Mouse (Mus musculus): ENCODE data around the gene Mmp21.

Gene Mmp21

DNA sequence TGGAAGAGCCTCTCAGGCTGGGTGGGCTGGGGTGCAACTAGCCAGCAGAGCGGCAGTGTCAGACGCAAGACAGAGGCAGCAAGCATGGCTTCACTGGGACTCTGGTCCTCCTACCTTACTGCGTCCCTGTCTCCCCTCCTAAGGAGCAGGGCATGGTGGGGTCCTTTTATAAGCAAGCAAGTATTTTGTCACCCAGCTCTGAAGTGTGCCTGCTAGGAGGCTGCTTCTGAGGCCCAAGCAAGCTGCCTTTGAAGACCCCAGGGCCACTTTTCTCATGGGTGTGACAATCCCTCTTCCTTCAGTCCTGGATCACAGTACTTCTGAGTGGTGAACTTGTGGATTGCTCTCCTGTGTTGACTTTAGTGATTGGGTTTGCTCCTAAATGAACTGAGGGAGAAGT is at the start of gene Mmp21:
Gene Mmp21 (minus strand): TSS at position 101 of the 400 bp plus-strand sequence.
- no peak for TF ChIP-seq GATA4 (IDR thresholded peaks at IDR 0.05; ENCODE audit: insufficient replicate concordance, low read length)

DNA sequence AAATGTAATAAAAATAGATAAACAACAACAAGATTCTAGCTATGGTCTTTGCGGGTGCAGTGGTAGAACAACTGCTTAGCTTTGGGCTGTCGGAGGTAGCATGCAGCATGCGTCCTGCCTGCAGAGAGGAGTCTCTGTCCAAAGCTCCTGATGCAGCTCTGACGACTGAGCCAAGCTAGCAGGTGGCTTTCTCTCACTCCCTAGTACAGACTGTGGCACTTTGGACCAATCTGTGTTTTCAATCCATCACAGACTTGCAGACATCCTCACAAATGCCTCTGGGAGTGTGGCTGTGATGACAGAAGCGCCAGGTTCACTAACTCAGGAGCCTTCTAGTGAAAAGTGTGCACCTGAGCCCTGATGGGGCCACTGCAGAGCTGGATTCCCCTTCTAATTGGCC is 49.5 kb upstream of the Mmp21 start:
- no peak for TF ChIP-seq GATA4 (IDR thresholded peaks at IDR 0.05; ENCODE audit: insufficient replicate concordance, low read length)

DNA sequence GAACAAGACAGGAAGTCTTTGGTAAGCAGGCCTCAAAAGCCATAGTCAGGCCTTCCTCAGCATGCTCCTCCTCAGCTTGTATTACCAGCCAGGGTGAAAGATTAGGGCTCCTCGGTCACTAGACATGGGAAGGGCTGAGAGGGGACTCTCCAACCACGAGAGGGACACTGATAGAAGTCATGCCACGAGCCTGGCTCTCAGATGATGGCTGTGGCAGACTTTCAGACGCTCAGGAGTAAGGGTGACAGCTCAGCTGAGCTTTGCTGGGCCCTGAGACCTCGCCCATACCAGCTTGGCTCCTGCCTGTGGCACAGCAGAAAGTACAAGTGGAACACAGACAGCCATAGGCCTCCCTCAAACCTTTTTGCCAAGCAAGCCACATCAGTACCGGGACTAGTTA is 47.2 kb upstream of the Mmp21 start:
- no peak for TF ChIP-seq GATA4 (IDR thresholded peaks at IDR 0.05; ENCODE audit: insufficient replicate concordance, low read length)

DNA sequence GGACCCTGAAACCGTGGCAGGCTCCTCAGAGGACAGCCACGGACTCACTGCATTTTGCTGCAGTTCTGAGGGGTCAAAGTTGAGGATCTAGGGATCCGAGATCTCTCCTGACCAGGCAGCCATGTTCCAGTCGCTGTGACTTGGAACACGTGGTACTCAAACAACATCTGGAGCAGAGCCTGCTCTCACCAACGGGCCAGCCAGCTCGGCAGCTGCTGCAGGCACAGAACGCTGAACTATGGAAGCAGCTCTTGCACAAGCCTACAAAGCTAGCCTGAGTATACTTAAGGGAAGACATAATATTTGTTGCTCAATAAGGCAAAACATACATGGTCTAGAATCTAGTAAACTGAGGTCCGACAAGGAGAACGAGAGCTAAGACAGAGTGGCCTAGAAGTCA is 45.7 kb upstream of the Mmp21 start:
- TF ChIP-seq GATA4 (IDR thresholded peaks at IDR 0.05; ENCODE audit: insufficient replicate concordance, low read length): no peak

GRCm38 (mm10) chr7:133724844-133725243 is 45.0 kb upstream of the Mmp21 start:
- TF ChIP-seq GATA4 (IDR thresholded peaks at IDR 0.05; ENCODE audit: insufficient replicate concordance, low read length): no peak

DNA sequence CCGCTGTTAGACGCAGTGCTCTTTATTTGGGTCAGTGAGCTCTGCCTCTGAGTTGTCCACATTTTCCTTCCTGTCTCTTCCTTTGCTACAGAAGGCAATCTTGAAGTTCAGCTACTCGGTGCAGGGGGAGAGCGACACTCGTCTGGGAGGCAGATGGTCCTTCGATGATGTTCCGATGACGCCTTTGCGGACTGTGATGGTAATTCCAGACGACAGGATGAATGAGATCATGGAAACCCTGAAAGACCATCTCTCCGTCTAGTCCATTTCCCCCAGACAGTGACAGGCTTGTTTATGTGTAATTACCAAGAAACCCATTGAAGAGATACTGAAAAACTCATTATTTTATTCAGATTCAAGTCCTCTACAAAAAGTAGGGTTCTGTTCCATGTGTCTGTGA is 40.8 kb upstream of the Mmp21 start:
- no peak for TF ChIP-seq GATA4 (IDR thresholded peaks at IDR 0.05; ENCODE audit: insufficient replicate concordance, low read length)

DNA sequence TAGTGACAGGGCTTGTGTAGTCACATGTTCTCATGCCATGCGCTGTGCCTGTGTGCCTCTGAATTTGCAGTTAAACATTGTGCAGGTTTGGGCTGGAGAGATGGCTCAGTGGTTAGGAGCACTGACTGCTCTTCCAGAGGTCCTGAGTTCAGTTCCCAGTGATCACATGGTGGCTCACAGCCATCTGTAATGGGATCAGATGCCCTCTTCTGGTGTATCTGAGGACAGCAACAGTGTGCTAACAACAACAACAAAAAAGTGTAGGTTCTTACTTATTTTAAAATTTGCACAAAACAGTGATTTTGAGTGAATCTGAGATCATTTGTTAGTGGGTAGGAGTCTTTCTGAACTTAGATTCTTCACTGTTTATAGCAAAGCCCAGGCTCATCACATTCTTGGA is 38.7 kb upstream of the Mmp21 start:
- TF ChIP-seq GATA4 (IDR thresholded peaks at IDR 0.05; ENCODE audit: insufficient replicate concordance, low read length): no peak

DNA sequence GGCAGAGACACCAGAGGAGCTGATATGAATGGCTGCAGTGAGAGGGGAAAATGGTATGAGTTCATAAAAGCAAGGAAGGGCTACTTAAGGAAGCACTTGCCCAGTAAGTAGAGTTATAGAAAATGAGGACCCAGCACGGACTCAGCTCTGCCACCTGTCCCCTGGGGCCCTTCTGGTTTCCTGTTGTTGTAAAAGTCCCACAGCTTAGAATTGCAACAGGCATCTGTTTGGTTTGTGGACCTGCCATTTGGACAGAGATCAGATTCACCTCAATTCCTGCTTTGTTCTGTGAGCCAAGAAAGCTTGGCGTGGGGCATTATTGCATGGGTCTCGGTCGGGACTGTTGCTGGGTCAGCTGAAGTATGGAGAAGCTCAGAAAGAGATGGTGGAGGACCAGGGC is 35.5 kb upstream of the Mmp21 start:
- no peak for TF ChIP-seq GATA4 (IDR thresholded peaks at IDR 0.05; ENCODE audit: insufficient replicate concordance, low read length)

DNA sequence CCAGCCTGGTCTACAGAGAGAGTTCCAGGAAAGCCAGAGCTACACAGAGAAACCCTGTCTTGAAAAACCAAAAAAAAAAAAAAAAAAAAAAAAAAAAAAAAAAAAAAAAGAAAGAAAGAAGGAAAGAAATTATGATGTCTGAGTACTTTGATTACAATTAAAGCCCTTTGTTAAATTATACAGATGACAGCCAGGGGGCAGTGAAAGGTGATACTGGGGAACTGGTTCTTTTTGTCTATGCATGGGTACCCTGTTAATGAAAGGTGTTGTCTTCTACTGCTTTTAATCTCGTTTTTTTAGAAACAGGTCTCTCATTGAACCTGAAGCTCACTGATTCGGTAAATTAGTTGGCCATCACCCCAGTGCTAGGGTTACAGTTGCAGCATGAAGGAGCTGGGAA is 27.4 kb upstream of the Mmp21 start:
- no peak for TF ChIP-seq GATA4 (IDR thresholded peaks at IDR 0.05; ENCODE audit: insufficient replicate concordance, low read length)

DNA sequence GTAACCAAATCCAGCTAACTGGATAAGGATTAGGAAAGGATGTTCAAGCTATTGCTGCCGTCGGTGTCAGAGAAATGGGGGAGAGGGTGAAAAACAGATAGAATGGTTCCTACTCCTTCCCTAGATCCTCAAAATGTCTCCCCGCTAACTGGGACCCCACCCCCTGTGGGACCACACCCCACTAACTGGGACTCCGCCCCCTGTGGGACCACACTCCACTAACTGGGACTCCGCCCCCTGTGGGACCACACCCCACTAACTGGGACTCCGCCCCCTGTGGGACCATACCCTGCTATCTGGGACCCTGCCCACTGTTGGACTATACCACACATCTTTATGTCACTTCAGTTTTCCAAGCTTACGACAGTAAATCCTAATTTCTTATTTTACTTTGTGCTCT is 24.0 kb upstream of the Mmp21 start:
- no peak for TF ChIP-seq GATA4 (IDR thresholded peaks at IDR 0.05; ENCODE audit: insufficient replicate concordance, low read length)

DNA sequence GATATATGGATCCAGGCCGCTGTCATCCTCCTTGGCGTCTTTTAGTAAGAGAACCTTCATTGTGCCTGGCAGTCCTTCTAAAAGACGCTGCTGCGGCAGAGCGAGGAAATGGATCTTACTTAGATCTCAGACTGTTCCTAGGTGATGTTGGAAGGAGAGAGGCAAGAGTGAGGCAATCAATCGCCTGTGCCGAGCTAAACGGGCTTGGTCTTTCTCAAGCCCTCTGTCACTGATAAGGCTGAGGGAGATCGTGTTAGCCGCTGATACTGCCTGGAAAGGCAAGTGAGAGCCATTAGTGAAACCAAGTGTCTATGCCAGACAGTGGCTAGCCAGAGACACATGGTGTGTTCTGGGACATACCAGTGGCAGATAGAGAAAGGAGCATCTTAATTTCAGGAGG is 22.5 kb upstream of the Mmp21 start:
- TF ChIP-seq GATA4 (IDR thresholded peaks at IDR 0.05; ENCODE audit: insufficient replicate concordance, low read length): no peak

DNA sequence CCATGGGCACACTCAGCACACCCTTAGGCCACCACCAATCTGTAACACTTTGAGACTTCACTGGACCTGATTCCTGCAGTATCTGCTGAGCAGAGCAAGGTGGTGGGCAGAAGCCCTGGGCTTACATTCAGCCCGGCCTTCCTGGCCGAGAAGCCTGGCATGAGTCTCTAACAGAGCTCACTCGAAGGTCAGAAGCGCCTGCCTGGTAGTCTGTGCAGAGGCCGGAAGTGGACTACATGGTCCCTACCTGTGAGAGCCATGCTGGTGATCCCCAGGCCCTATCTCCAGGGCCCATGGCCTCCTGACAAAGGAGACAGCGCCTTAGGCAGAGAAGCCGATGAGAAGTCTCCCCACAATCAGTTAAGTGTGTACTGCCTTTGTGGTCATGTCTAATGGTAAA is 21.5 kb upstream of the Mmp21 start:
- no peak for TF ChIP-seq GATA4 (IDR thresholded peaks at IDR 0.05; ENCODE audit: insufficient replicate concordance, low read length)

DNA sequence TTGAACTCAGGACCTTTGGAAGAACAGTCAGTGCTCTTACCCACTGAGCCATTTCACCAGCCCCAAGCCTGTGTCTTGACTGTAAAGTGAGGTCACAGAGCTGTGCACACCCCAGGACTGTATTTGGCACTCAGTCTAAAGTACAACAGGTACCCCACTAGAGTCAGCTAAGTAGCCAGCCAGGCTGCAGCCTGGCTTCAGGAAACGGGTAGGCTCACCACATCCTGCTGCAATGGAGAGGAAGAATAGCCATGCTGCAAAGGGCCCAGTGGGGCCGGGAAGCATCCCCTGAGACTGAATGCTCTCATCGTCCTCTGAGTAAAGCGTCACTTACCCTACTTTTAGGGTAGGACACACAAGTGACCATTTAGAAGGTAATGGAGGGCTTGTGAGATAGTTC is 20.0 kb upstream of the Mmp21 start:
- no peak for TF ChIP-seq GATA4 (IDR thresholded peaks at IDR 0.05; ENCODE audit: insufficient replicate concordance, low read length)

GRCm38 (mm10) chr7:133698021-133698709 is 18.3 kb upstream of the Mmp21 start:
- TF ChIP-seq GATA4 (IDR thresholded peaks at IDR 0.05; ENCODE audit: insufficient replicate concordance, low read length): no peak

DNA sequence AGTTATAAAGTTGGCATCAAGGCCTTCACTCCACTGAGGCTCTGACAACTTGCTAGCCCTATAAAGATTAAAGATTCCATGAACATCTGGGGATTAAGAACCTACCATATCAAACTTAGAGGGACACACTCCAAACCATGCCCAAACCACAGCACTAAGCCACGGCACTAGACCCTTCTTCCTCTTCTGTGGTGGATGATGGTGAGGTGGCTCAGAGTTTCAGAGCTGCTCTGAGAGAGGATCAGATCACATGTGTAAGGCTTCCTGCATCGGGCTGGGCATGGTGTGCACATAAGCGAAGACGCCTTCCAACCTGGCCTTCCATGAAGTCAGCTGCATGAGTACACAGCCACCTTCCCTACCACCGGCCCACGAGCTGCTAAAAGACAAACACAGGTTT is 4.8 kb upstream of the Mmp21 start:
- no peak for TF ChIP-seq GATA4 (IDR thresholded peaks at IDR 0.05; ENCODE audit: insufficient replicate concordance, low read length)

GRCm38 (mm10) chr7:133684110-133684509 is 4.2 kb upstream of the Mmp21 start:
- TF ChIP-seq GATA4 (IDR thresholded peaks at IDR 0.05; ENCODE audit: insufficient replicate concordance, low read length): no peak

DNA sequence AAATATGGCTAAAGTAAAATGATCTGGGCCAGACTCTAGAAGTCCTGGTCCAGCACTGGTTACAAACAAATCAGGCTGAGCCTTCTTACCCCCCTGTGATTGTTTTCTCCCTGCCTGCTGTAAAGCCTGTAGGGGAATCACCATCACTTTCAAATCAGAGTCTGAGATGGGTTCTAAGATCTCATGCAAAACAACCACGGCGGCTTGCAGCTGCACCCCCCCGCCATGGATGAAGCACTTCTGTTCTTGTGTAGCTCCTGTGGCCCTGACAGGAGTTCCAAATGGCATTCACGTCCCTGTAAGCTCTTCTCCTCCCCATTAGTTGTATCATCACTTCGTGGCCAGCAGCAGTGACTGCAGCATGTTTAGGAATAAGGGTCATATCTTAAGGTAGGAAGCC is 3.8 kb upstream of the Mmp21 start:
- TF ChIP-seq GATA4 (IDR thresholded peaks at IDR 0.05; ENCODE audit: insufficient replicate concordance, low read length): no peak

Data from liver, adult (tissue).